Mouse (Mus musculus): ENCODE measurements around the gene Pknox2.

DNA sequence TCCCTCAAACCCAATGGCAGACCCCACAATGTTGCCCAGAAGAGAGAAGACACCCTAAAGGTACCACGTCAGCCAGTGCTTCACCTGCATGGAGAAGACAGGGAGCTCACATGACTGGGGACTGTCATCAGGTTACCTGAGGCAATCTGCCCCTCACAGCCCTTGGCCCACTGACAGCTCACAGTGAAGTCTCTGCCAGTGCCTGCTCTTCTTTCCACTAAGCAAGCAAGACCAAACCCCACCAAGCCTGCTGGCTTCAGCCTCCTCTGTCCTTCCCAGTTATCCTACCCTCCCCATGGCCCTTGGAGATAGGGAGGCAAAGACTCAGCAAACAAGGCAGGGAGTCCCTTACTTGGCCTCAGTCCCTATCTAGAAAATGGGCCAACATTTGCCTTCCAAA is 24.8 kb downstream of the Pknox2 start:
- no peak for TF ChIP-seq CTCF (IDR thresholded peaks at IDR 0.05; ENCODE audit: low read depth)
- TF ChIP-seq EP300 (IDR thresholded peaks at IDR 0.05; ENCODE audit: low read depth), result no peak
